Mouse (Mus musculus) stomach, embryonic 15.5 days (tissue): ENCODE data around the gene Nkiras2. TPM values are rescaled to one million over a fixed set of nuclear protein-coding genes. Genes with fewer than 3 reads are reported as not detected.
"Not testable (repeated sequence)": the region's sequence is repeated elsewhere in the genome, so short reads cannot be mapped to it uniquely, and the experiment has no call there.

Source experiments
- ATAC-seq: fragments of 200-750 bp; cut with Nextera tagmentation; 2 replicates; pipeline ENCODE4 v1.8.0; 2017; ENCODE audit warnings: low read depth, moderate number of reproducible peaks, moderate TSS enrichment; ENCODE audit not compliant: insufficient read depth, low FRiP score
- H3K27ac ChIP-seq: fragments of 300-500 bp; sonication (generic); 2 replicates; pipeline ENCODE4 v1.5.1; 2015; ENCODE audit warnings: mild to moderate bottlenecking, inconsistent platforms
- H3K27me3 ChIP-seq: fragments of 300-500 bp; sonication (generic); replicated peaks from 2 replicates; pipeline ENCODE4 v1.6.1; 2015; ENCODE audit warnings: inconsistent platforms
- H3K36me3 ChIP-seq: fragments of 300-500 bp; sonication (generic); 2 replicates; pipeline ENCODE4 v1.6.1; 2015; ENCODE audit warnings: inconsistent platforms
- H3K4me1 ChIP-seq: fragments of 300-500 bp; sonication (generic); 2 replicates; pipeline ENCODE4 v1.6.1; 2015; ENCODE audit warnings: inconsistent platforms
- H3K4me2 ChIP-seq: fragments of 300-500 bp; sonication (generic); 2 replicates; pipeline ENCODE4 v1.6.1; 2015; ENCODE audit warnings: mild to moderate bottlenecking, inconsistent platforms
- H3K4me3 ChIP-seq: fragments of 300-500 bp; sonication (generic); replicated peaks from 2 replicates; pipeline ENCODE4 v1.5.1; 2015; ENCODE audit warnings: inconsistent platforms
- H3K9ac ChIP-seq: fragments of 300-500 bp; sonication (generic); 2 replicates; pipeline ENCODE4 v1.6.1; 2015; ENCODE audit warnings: inconsistent platforms
- H3K9me3 ChIP-seq: fragments of 300-500 bp; sonication (generic); 2 replicates; pipeline ENCODE4 v1.6.1; 2016; ENCODE audit warnings: inconsistent platforms
- WGBS: fragments of 180-500 bp; shearing (Covaris S2); methylation state at CpG from one replicate; pipeline ENCODE4 v1.1.7; 2015; 5-methylcytosine and 5-hydroxymethylcytosine counted together
- polyA plus RNA-seq: library from polyadenylated mRNA; unstranded; fragments of >200 nt; fragmentation: Nextera tagmentation; extraction: Ambion mirVana; gene quantifications from 2 replicates; pipeline ENCODE4 v1.2.1, GENCODE M21; 2015

Gene Nkiras2
- polyA plus RNA-seq, 1 experiment from 2014 or later: 57.3 TPM

DNA sequence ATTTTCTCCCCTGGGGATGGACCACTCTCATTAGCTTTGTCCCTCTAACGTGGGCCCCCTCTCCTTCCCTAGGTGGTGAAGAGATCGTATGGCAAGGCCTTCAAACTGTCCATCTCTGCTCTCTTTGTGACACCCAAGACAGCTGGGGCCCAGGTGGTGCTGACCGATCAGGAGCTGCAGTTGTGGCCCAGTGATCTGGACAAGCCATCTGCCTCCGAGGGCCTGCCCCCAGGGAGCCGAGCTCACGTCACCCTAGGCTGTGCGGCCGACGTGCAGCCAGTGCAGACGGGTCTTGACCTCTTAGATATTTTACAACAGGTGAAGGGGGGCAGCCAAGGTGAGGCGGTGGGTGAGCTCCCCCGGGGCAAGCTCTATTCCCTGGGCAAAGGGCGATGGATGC lies 38.8 kb upstream of the Nkiras2 start:
- no peak for ATAC-seq
- H3K27me3 ChIP-seq: no peaks in the 10 kb centered on the region
- H3K9me3 ChIP-seq: no peaks in the 10 kb centered on the region
- WGBS: 92% methylated on average over 13 of the region's 13 CpGs
- no peak overlapping the region for H3K9ac ChIP-seq
- H3K4me2 ChIP-seq: no peak overlapping the region
- H3K36me3 ChIP-seq: peaks cover 46% of the 10 kb centered on the region
- H3K4me3 ChIP-seq: no peak overlapping the region
- H3K27ac ChIP-seq: no peak overlapping the region
- H3K4me1 ChIP-seq: peaks cover 9% of the 10 kb centered on the region

DNA sequence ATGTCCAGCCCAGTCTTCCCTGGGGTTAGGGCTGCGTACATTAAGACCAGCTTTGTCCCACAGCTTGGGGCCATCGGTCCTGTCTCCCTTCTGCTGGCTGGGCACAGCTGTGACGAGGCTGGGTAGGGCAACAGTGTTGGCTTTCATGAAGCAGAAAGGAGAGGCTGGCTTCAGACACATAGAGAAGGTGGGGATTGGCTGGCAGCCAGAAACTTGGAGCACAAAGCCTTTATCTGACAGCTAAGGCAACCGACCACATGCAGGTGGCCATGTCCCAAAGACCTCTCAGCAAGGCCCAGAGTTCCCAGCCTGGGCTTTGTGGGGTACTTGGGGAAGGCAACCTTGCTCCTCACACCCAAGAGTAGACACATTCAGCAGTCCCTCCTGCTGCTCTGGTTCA lies 37.3 kb upstream of the Nkiras2 start:
- H3K27ac ChIP-seq: no peak overlapping the region
- H3K4me2 ChIP-seq: no peak overlapping the region
- whole genome bisulfite sequencing: 56% methylated on average over 4 of the region's 4 CpGs
- H3K9ac ChIP-seq: no peak overlapping the region
- peak; percentile 81 for ATAC-seq
- no peaks in the 10 kb centered on the region for H3K9me3 ChIP-seq
- H3K36me3 ChIP-seq: peaks cover 60% of the 10 kb centered on the region
- H3K27me3 ChIP-seq: no peaks in the 10 kb centered on the region
- no peak overlapping the region for H3K4me3 ChIP-seq
- H3K4me1 ChIP-seq: no peaks in the 10 kb centered on the region

DNA sequence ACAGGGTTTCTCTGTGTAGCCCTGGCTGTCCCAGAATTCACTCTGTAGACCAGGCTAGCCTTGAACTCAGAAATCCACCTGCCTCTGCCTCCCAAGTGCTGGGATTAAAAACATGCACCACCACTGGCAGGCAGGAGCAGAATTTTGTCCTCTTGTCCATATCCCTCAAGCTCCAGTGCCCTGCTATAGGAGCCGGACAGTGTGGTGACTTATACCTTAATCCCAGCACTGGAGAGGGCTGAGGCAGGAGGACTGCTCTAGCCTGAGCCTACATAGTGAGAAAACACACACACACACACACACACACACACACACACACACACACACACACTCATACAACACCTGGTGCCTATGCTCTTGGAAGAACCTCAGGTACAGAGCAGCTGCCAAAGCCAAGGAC lies 36.6 kb upstream of the Nkiras2 start:
- peaks cover 61% of the 10 kb centered on the region for H3K36me3 ChIP-seq
- not testable (repeated sequence) for H3K9ac ChIP-seq, H3K4me3 ChIP-seq, H3K27me3 ChIP-seq, H3K9me3 ChIP-seq, ATAC-seq, H3K27ac ChIP-seq, H3K4me2 ChIP-seq, H3K4me1 ChIP-seq
- 87% methylated on average over 1 of the region's 1 CpGs for WGBS

DNA sequence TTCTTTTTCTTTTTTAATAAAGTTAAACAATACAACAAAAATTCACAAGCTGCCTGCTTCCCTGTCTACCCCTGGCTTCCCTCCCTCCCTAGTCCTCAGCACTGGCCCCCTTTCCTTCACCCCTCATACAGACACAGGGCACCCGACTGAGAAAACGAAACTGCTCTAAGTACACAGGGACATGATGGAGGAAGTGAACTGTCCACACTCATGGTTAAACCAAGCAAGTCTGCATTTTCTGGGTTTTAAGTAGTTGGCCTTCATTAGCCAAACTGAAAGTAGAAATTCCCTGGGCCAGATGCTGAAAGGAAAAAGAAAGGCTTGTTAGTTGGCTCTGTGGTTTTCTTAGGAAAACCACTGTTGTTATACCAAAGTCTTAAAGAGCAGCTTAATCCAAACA lies 36.2 kb upstream of the Nkiras2 start:
- ATAC-seq: no peak
- 91% methylated on average over 2 of the region's 2 CpGs for WGBS
- Histone ChIP-seq H3K9me3 (no peaks in the 10 kb centered on the region), H3K4me2 (no peak overlapping the region), H3K36me3 (peaks cover 64% of the 10 kb centered on the region), H3K4me1 (no peaks in the 10 kb centered on the region), H3K27me3 (no peaks in the 10 kb centered on the region), H3K27ac (no peak overlapping the region), H3K4me3 (no peak overlapping the region), H3K9ac (no peak overlapping the region)

DNA sequence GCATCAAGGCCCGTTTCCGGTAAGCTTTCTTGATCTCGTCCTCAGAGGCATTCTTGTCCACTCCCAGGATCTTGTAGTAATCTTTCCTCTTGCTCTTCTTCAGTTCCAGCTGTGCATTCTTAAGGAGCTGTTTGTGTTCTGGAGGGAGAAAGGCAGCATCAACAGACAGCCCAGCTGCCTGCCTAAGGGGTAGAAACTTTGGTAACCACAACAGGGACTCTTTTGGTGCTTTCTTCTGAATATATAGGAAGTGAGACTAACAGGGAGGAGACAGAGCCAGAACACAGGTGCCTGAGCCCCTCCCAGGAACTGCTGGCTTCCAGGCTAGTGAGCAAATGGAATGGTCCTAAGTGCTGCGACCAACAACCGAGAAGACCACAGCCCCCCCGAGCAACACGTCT lies 34.5 kb upstream of the Nkiras2 start:
- Histone ChIP-seq H3K4me3 (no peak overlapping the region), H3K36me3 (peaks cover 72% of the 10 kb centered on the region), H3K27ac (no peak overlapping the region), H3K9me3 (no peaks in the 10 kb centered on the region), H3K4me2 (no peak overlapping the region), H3K4me1 (no peaks in the 10 kb centered on the region), H3K27me3 (no peaks in the 10 kb centered on the region), H3K9ac (no peak overlapping the region)
- WGBS: 87% methylated on average over 7 of the region's 7 CpGs
- ATAC-seq: no peak

DNA sequence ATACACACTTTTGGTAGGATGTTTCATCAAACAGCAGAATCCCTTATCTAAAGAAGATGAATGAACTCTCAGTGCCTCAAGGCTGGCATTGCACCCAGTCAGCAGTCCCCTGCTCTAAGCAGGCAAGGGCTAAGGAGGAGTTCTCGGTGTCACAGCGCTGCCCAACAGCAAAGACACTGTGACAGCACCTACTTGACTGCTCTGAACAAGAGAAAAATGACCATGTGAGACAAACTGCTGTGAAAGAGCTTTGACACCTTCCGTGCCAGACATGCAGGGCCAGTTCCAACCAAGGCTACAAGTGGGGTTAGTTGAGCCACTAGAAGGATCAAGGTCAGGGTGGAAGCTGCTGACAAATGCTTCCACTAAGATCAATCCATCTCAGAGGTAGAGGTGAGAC lies 33.9 kb upstream of the Nkiras2 start:
- H3K36me3 ChIP-seq: peaks cover 74% of the 10 kb centered on the region
- H3K27ac ChIP-seq: no peak overlapping the region
- no peak for ATAC-seq

DNA sequence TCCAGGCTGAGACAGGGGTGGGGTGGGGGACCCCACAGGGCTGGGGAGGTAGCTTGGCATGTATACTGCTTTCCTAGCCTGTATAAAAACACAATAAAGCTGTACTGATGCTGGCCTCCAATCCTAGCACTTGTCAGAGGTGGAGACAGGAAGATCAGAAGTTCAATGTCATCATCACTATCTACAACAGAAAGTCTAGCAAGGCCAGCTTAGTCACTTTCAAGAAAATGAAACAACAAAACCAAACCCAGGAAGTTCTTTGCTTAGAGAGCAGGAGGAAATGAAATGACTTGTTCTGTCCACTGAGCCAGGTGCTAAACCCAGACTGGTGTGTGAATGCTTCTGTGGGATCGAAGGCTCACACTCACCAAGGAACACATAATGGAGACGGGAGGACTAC lies 30.6 kb upstream of the Nkiras2 start:
- 86% methylated on average over 2 of the region's 2 CpGs for WGBS
- H3K27ac ChIP-seq: no peak overlapping the region

More for the DNA sequence above, 33.9 kb upstream of the Nkiras2 start:
- H3K4me2 ChIP-seq: no peak overlapping the region
- H3K9me3 ChIP-seq: no peaks in the 10 kb centered on the region
- no peak overlapping the region for H3K4me3 ChIP-seq
- H3K4me1 ChIP-seq: no peaks in the 10 kb centered on the region
- no peaks in the 10 kb centered on the region for H3K27me3 ChIP-seq
- 94% methylated on average over 3 of the region's 3 CpGs for WGBS
- no peak overlapping the region for H3K9ac ChIP-seq

DNA sequence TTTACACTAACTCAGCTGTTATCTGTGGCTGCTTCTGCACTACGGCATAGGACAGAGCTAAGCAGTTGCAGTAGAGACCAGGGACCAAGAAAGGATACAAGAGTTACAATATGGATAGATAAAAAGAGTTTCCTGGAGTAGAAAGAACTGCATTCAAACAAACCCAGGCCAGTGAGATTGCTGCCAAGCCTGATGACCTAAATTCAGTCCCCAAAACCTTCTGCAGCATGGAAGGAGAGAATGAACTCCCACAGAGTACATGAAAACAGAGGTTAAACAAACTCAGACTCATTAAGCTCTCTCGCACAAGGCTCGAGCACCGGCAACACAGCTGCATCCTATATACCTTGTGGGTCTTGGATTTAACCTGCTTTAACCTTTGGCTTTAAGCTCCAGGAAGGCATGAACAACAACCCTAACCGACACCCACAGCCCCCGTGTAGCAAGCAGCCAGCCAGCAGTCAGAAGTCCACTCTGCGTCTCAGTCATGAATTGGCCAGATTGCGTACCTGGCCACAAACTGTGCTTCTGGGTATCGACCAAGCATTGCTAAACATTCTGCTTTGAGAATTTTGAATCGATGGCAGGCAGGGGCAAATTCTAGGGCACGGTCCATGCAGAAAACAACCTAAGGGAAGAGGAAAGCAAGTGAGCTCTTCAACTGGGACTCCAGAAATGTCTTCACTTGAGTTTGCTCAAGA lies 26.5 kb upstream of the Nkiras2 start:
- H3K4me2 ChIP-seq: no peak overlapping the region
- H3K36me3 ChIP-seq: peaks cover 61% of the 10 kb centered on the region

More for the DNA sequence above, 30.6 kb upstream of the Nkiras2 start:
- no peaks in the 10 kb centered on the region for H3K27me3 ChIP-seq
- H3K36me3 ChIP-seq: peaks cover 82% of the 10 kb centered on the region
- no peaks in the 10 kb centered on the region for H3K4me1 ChIP-seq
- no peak overlapping the region for H3K4me2 ChIP-seq
- H3K9ac ChIP-seq: no peak overlapping the region
- no peaks in the 10 kb centered on the region for H3K9me3 ChIP-seq
- H3K4me3 ChIP-seq: no peak overlapping the region
- no peak for ATAC-seq

DNA sequence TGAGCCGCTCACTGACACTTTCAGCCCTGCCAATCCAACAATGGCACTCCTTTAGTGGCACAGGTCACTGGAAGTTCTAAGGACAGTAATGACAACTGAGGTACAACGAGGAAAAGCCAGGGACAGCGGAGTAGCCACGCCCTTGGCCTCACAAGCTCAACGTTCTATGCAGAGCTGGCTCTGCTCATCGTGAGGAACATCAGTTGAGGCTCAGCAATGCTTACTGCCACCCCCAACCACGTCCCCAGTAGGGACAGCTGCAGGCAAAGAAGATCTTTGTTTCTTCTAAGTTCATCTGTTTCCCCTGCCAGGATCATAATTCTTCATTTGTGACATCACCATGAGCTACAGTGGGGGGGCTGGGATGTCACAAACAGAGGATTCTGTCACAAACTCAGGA lies 24.4 kb upstream of the Nkiras2 start:
- no peak overlapping the region for H3K27ac ChIP-seq
- no peak overlapping the region for H3K9ac ChIP-seq
- H3K4me2 ChIP-seq: no peak overlapping the region
- ATAC-seq: no peak
- H3K9me3 ChIP-seq: no peaks in the 10 kb centered on the region
- 80% methylated on average over 7 of the region's 7 CpGs for WGBS
- H3K36me3 ChIP-seq: peaks cover 62% of the 10 kb centered on the region
- no peaks in the 10 kb centered on the region for H3K4me1 ChIP-seq
- no peaks in the 10 kb centered on the region for H3K27me3 ChIP-seq
- H3K4me3 ChIP-seq: no peak overlapping the region

More for the DNA sequence above, 26.5 kb upstream of the Nkiras2 start:
- Histone ChIP-seq H3K4me1 (no peaks in the 10 kb centered on the region), H3K27me3 (no peaks in the 10 kb centered on the region), H3K27ac (no peak overlapping the region), H3K9ac (no peak overlapping the region), H3K4me3 (no peak overlapping the region), H3K9me3 (no peaks in the 10 kb centered on the region)
- no peak for ATAC-seq
- 92% methylated on average over 11 of the region's 11 CpGs for WGBS

DNA sequence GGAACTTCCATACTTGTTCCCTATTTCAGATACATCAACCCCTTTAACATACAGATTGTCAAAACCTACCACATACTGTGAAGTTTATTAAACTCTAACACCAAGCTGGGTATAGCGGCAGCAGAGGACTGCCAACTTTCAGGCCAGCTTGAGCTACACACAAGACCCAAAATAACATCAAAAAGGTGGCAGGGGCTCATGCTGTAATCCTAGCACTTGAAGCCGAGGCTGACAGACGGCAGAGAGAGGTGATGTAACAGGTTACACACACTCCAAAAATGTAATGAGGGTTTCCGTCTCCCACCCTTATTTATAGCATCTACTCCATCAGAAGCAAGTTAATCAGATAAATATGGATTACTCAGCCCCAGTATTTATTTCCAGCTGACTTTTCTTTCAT lies 23.5 kb upstream of the Nkiras2 start:
- 87% methylated on average over 4 of the region's 4 CpGs for WGBS
- H3K36me3 ChIP-seq: peaks cover 61% of the 10 kb centered on the region

DNA sequence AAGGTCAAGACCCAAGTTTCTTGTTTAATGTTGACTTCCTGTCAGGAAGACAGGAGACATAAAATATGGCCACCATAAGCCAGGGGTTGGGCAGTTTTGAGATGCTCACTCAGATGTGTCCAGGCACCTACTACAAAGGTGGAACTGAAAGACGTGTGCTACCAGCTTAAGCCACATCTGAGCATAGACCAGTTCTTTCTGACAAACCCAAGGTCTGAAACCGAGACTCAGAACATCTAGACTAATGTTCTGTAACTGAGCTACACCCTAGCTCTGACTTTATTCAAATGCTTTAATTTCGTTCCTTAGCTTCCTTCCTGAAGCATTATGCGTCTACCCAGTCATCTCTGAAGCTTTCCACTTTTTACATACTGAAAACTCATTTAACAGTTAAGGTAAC lies 21.0 kb upstream of the Nkiras2 start:
- Histone ChIP-seq H3K27me3 (no peaks in the 10 kb centered on the region), H3K27ac (no peak overlapping the region), H3K4me1 (no peaks in the 10 kb centered on the region), H3K4me2 (no peak overlapping the region), H3K9me3 (no peaks in the 10 kb centered on the region), H3K4me3 (no peak overlapping the region), H3K36me3 (peaks cover 37% of the 10 kb centered on the region), H3K9ac (no peak overlapping the region)
- 75% methylated on average over 4 of the region's 4 CpGs for WGBS
- no peak for ATAC-seq

More for the DNA sequence above, 23.5 kb upstream of the Nkiras2 start:
- ATAC-seq: no peak
- H3K9me3 ChIP-seq: no peaks in the 10 kb centered on the region
- H3K27ac ChIP-seq: no peak overlapping the region
- no peaks in the 10 kb centered on the region for H3K4me1 ChIP-seq
- no peak overlapping the region for H3K9ac ChIP-seq
- no peak overlapping the region for H3K4me3 ChIP-seq
- no peak overlapping the region for H3K4me2 ChIP-seq
- H3K27me3 ChIP-seq: no peaks in the 10 kb centered on the region

DNA sequence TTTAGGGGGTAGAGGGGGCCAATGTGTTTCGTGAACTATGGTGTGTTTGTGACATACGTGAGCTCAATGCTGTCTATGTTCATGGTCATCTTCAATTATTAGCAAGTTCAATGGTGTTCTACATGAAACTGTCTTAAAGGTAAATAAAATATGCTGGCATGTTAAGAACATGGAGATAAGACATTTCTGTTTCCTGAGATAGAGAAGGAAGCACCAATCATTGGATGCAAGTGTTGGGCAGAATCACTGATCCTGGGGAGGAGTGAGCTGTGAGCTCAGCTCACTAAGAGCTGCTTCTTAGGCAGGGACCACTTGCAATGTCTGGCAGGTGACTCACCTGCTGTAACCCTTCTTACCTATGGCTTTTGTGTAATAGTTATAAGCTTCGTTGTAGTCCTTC lies 17.7 kb upstream of the Nkiras2 start:
- Histone ChIP-seq H3K4me3 (no peak overlapping the region), H3K4me1 (peaks cover 11% of the 10 kb centered on the region), H3K9ac (no peak overlapping the region), H3K4me2 (no peak overlapping the region), H3K36me3 (peaks cover 26% of the 10 kb centered on the region), H3K27me3 (no peaks in the 10 kb centered on the region), H3K9me3 (no peaks in the 10 kb centered on the region), H3K27ac (no peak overlapping the region)
- WGBS: 95% methylated on average over 3 of the region's 3 CpGs
- ATAC-seq: no peak

DNA sequence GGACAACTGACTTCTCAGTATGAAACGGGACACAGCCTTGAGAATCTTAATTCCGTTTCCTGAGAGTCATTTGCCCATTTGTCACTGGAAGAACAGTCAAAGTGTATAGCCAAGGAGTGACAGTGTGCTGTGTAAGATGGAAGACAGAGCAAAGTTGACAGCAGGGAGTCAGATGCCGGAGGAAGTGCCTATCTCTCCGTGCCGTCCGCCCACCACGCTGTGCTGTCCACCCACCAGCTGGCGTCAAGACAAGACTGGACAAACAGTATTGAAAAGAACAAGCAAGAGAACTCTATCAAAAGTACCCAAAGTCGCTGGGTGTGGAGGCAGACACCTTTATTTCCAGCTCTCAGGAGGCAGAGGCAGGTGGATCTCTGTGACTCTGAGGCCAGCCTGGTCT lies 15.9 kb upstream of the Nkiras2 start:
- Histone ChIP-seq H3K4me2 (no peak overlapping the region), H3K4me1 (peaks cover 11% of the 10 kb centered on the region), H3K9me3 (no peaks in the 10 kb centered on the region), H3K27ac (no peak overlapping the region), H3K27me3 (no peaks in the 10 kb centered on the region), H3K4me3 (no peak overlapping the region), H3K36me3 (peaks cover 18% of the 10 kb centered on the region; the same call in 1 of the 2 replicates), H3K9ac (no peak overlapping the region)
- no peak for ATAC-seq
- WGBS: 85% methylated on average over 9 of the region's 9 CpGs
